Mouse (Mus musculus) layer of hippocampus, postnatal 25 days (tissue): ENCODE data around the gene Ccdc70. TPM values are rescaled to one million over a fixed set of nuclear protein-coding genes. Genes with fewer than 3 reads are reported as not detected.

Experiments
- DNase-seq, 2 experiments: peaks; one replicate each; pipeline ENCODE4 v3.0.0; 2022; ENCODE audit warnings: mixed read lengths in 2 of 2, low spot score in 1 of 2; ENCODE audit errors: extremely low spot score in 1 of 2
- total RNA-seq, 2 experiments: library from RNA; stranded (reverse); gene quantifications; 2 replicates each; pipeline ENCODE4 v1.2.3; 2021

Ccdc70 gene
- total RNA-seq, 2 experiments from 2014 or later = not detected

- DNase-seq = no peak
Measured at GRCm38 (mm10) chr8:22022244-22022643, 52.7 kb downstream of the Ccdc70 start.

Other genes with a start within 250 kb of the Ccdc70 start
- gene Defa24, start 235.3 kb upstream of the Ccdc70 start, total RNA-seq = not detected
- gene Defb50, start 146.2 kb upstream of the Ccdc70 start, total RNA-seq = not detected
- gene Defb2, start 129.8 kb upstream of the Ccdc70 start, total RNA-seq = not detected
- not detected for gene Defb10, start 110.9 kb upstream of the Ccdc70 start, total RNA-seq
- not detected for gene Defb9, start 84.4 kb upstream of the Ccdc70 start, total RNA-seq
- gene Defb11, start 63.4 kb upstream of the Ccdc70 start, total RNA-seq = 1 to 10 TPM in 1 of 2 experiments, not detected in 1; 1.9 TPM
- not detected for gene Defb15, start 37.1 kb upstream of the Ccdc70 start, total RNA-seq
- not detected for gene Defb35, start 31.4 kb upstream of the Ccdc70 start, total RNA-seq
- not detected for gene Defb13, start 23.0 kb upstream of the Ccdc70 start, total RNA-seq
- gene Fam90a1a, start 11.1 kb upstream of the Ccdc70 start, total RNA-seq = not detected
- 1 to 10 TPM; 2.3 to 2.5 TPM for gene Atp7b, start 90.5 kb downstream of the Ccdc70 start, total RNA-seq
- gene Alg11, start 90.9 kb downstream of the Ccdc70 start, total RNA-seq = 10 to 100 TPM; 34.2 to 39.1 TPM
- gene Nek5, start 155.3 kb downstream of the Ccdc70 start, total RNA-seq = under 1 TPM; 0.34 to 0.47 TPM
- gene Nek3, start 196.7 kb downstream of the Ccdc70 start, total RNA-seq = 1 to 10 TPM; 2.5 to 2.8 TPM
- gene Ckap2, start 216.0 kb downstream of the Ccdc70 start, total RNA-seq = 1 to 10 TPM; 1.4 to 1.9 TPM
- gene Vps36, start 223.0 kb downstream of the Ccdc70 start, total RNA-seq = 10 to 100 TPM; 28.0 to 30.9 TPM